Mouse (Mus musculus) kidney, postnatal 14 days (tissue): ENCODE data around the gene Gm21985.

ENCODE experiments used
- DNase-seq: peaks from one replicate; pipeline ENCODE4 v3.0.0; 2022; ENCODE audit warnings: mixed read lengths

The Gm21985 gene

GRCm38 (mm10) chr2:112332051-112332898 is 66.2 kb downstream of the Gm21985 start:
- DNase-seq, result no peak

DNA sequence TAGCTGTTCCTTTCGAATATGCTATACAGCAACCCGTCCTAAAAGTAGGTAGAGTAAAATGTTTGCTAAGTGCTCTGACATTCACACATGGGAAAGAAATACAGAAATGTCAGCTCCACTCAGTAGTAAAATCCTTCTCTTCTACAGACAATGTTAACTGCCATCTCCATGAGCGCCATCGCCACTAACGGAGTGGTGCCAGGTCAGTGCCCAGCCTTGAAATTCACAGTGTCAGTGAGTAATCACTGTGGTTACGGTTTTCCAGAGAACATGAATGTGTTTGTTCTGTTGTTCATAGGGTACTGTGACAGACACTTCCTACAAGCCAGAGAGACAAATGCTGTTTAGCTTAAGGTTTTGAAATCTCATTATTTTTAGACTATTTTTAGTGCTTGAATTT is 71.1 kb downstream of the Gm21985 start:
- DNase-seq, result no peak

- no peak for DNase-seq
These were observed 73.6 kb downstream of the Gm21985 start for GRCm38 (mm10) chr2:112339736-112340135.

DNA sequence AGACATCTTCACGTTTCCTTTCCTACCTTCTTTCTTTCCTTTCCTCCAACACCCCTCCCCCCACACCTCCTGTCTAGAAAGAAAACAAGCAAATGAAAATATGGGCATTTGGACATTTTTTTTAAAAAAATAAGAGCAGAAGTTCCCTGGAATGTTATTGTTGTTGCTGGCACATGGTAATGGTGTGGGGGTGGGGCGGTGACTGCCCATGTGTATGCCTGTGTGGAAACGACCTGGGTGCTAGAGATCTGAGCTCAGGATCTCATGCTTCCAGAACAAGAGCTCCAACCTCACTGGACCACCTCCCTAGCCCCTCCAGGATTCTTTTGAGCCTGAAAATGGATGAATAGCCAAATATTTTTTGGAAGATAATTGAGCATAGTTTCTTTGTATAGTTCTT is 75.0 kb downstream of the Gm21985 start:
- DNase-seq, result peak; percentile 17

DNA sequence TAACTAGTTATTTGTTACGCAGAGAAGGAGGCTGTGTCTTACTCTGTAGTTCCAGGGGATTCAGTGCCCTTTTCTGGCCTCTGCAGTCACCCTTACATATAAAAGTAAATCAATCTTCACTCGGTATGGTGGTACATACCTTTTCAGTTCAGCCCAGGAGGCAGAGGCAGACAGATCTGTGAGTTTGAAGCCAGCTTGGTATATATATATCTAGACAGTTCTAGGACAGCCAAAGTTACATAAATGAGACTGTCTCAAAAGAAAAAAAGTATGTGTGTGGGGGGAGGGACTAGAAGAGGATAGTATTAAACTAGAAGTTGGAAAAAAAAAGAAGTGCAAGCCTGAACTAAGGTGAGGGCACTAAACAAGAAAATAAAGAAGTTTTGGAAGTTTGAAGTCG is 82.1 kb downstream of the Gm21985 start:
- no peak for DNase-seq

DNA sequence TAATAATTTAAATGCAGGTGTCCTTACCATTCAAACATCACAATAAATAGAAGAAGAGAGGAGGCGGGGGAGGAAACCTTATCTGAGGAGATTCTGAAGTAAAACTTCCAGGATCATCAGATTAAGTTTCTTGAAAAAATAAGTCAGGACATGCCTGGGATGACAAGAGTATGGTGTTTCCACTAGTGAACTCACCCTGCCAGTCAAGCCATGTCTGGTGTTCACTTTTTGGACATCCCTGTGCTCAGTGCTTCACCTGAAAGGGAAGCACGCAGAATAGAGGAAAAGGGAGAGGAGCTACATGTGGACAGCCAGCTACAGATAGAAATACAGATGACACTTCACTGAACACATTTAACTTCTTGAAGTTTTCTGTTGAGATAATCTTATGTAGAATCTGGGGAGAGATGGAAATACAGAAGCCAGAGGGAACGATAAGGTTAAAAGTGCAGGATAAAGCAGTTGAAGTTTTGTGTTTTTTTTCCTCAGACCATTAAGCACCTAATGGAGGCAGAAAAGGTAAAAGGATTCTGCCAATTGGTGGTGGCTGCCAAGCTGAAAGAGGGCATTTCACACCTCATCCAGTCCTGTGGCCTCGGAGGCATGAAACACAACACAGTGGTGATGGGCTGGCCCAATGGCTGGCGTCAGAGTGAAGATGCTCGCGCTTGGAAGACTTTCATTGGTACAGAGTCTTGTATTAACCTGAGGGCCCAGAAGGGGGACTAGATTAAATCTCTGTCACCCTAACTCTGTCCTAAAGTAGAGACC is 87.8 kb downstream of the Gm21985 start:
- no peak for DNase-seq

GRCm38 (mm10) chr2:112359611-112360010 is 93.5 kb downstream of the Gm21985 start:
- no peak for DNase-seq

DNA sequence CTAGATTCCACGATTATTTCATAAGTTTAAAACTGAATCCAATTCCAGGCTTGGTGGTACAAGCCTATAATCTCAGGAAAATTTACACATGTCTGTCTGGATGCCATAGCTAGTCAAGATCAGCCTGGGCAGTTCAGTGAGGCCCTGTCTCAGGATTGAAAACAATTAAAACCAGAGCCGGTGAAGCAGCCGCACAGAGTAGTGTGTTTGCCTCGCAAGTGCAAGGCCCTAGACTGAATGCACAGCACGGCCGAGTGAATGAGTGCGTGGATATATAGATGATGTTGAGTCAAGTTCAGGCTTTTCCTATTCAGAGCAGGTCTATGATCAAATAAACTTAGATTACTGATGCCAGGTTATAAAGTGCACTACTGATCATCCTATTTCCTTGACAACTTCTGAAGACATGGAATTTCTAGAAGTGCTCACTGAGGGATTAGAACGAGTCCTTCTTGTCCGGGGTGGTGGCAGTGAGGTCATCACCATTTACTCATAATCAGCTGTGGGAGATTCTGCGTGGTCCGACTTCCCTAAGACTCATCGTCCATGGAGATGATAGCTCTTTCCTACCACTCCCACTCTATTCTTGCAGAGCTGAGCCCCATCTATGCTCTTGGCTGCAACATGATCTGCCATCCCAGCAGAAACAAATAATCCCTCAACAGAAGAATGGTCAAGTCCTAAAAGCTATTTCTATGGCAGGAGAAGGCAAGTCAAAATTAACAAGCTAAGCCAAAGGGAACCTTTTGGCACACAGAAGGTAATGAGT is 94.1 kb downstream of the Gm21985 start:
- no peak for DNase-seq

GRCm38 (mm10) chr2:112360781-112361169 is 94.7 kb downstream of the Gm21985 start:
- no peak for DNase-seq

DNA sequence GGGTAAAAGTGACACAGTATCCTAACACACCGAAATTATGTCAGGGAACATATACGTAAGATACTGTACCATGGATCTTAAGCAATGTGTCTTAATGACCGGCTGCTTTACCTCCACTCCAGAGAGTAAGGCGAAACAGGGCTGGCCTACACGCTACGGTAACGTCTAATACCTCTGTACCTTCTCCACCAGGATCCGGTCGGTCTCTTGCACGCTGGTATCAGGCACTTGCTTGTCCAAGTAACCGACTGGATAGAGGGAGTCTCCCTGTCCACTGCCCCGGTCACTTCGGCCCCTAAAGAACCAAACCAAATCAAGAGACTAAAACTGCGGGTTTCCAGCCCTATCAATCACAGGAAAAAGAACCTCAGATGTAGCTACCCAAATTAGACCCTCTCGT is 101.1 kb downstream of the Gm21985 start:
- no peak for DNase-seq

GRCm38 (mm10) chr2:112367726-112368673 is 101.9 kb downstream of the Gm21985 start, which contains the start of gene Emc4:
Gene Emc4 (minus strand): TSS chr2:112368027.
- peak; percentile 93 for DNase-seq

DNA sequence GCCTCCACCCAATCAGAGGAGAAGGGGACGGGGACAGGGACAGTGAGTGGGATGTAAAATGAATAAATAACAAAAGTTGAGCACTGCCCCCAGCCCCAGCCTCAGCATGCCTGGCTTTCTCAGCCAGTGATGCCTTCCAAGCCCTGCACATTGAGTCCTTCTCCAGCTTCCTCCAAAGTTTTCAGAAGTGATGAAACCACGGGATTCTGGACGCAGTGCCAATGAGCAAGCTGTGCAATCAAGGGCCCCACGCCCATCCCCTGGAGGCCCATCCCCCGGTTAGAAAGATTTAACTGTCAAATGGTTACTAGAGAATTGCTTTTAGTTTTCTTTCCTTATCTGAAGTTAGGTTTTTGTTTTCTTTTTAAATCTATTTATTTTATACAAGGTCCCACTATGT is 103.8 kb downstream of the Gm21985 start:
- no peak for DNase-seq

GRCm38 (mm10) chr2:112373141-112373540 is 107.0 kb downstream of the Gm21985 start:
- DNase-seq, result no peak

DNA sequence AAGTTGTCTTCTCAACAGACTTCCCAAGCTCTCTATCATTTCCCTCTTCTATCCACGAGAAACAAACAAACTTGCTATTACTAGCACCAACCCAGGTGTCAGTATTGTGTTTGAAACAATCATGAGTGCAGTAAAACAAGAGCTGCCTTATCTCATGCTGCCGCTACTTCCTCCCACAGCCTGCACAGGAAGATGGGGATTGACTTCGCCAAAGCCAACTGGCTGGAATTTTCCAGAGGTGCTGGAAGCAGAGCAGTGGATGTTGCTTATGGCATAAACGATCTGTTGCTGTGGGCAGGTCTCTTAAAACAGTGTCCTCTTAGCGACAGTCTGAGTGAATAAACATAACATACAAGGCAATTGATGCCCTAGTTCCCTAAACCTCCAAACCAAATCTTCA is 108.5 kb downstream of the Gm21985 start:
- DNase-seq, result peak; percentile 27

GRCm38 (mm10) chr2:112378973-112379898 is 113.1 kb downstream of the Gm21985 start, which contains the start of gene Katnbl1:
Gene Katnbl1 (plus strand): TSS chr2:112379211.
- DNase-seq, result peak; percentile 96

DNA sequence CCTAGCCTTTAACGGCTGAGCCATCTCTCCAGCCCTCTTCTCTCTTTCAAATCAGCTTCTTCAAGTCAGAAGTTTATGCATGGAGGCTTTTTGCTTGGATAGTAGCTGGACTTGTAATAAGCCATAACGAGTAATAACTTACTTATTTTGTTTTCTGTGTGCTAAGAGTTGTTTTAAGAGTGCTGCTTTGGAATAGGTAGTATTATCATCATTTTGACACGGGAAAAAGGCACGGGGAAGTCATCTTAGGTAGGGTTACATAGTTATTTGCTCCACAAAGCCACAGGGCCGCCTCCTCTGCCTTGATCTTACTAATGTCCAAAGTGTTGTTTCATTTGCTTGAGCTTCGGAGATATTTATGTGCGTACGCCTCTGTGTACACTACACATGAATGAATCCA is 114.0 kb downstream of the Gm21985 start:
- DNase-seq, result no peak

- DNase-seq, result no peak
These were observed 115.1 kb downstream of the Gm21985 start for GRCm38 (mm10) chr2:112381219-112381618.

GRCm38 (mm10) chr2:112390843-112391242 is 124.7 kb downstream of the Gm21985 start:
- no peak for DNase-seq

DNA sequence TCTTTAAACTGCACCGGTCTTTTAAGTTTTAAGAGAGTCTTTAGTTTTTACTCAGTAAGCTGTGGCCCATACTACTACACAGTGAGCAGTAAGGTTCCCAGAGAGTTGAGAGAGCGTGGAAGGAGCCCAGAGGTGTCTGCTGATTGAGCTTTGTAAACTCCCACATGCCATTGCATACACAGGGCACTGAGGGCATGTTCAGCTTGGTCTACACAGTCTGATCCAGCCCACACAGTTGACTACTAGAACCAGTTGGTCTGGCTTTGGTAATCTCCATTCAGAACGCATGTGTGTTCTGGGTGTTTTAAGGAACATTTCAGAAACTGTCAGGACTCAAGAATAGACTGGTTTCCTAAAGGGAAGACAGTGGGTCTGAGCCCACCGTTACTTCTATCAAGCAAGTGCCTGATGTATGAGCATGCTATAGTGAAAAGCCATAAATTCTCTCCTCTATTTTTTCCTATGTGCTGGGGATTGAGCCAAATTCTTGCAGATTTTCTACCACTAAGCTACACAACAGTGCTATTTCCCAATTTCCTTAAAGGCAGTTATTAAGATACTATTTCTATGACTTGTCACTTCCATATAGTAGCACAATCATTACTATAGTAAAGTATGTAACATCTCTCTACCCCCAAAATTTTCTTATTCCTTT is 125.4 kb downstream of the Gm21985 start:
- DNase-seq, result peak; percentile 14

DNA sequence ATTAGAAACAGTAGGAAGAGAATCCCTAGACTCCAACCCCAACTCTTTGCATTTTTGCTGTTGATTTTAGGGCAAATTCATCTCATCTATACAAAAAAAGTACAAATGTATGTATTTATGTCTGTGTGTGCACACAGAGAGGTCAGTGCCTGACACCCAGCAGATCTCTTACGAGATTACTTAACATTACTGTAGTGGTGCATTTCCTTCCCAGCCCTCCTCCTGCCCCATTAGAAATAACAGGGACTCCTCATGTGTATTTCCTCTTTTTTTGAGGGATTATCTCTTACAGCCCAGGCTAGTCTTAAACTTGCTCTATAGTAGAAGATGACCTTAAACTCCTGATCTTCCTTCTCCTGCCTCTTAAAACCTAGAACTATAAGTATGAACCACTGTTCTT is 126.6 kb downstream of the Gm21985 start:
- no peak for DNase-seq
